Mouse (Mus musculus) adrenal gland, adult 2 months (tissue): Measurements from ENCODE around the gene Wnk4. TPM values are rescaled to one million over a fixed set of nuclear protein-coding genes. Genes with fewer than 3 reads are reported as not detected.
"Not testable (repeated sequence)": the region's sequence is repeated elsewhere in the genome, so short reads cannot be mapped to it uniquely, and the experiment has no call there.

Source experiments
- DNase-seq: peaks from one replicate; pipeline ENCODE4 v3.0.0; 2021
- polyA plus RNA-seq: library from polyadenylated mRNA; depleted of rRNA; stranded (reverse); fragments of >200 nt; gene quantifications from 2 replicates; pipeline ENCODE4 v1.2.3, GENCODE M21; 2012; rRNA removed
- total RNA-seq, 2 experiments: library from RNA; stranded (reverse); gene quantifications; 2 replicates each; pipeline ENCODE4 v1.2.3; 2021

Wnk4 gene
- total and polyA plus RNA-seq, 3 experiments = 0.94 to 3.7 (median 2.1) TPM

DNA sequence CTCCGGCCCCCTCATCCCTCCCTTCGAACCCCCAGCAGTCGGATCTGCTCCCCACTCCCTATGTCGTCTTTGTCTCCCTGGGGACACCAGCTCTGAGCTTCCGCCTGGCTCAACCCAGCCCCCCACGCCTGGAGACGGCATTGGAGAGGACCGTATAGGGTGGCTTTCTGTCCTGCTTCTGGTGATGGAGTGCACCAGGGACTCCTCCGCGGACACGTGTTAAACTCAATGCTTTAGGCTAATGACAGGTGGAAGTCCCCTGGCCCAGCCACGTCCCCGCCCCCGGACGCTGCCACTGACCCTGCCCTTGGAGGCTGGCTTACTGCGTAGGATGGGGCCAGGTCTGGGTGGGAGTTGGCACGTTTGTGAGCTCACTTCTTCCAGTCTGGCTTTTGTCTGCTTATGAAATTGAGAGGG is 56.1 kb downstream of the Wnk4 start:
- no peak for DNase-seq

DNA sequence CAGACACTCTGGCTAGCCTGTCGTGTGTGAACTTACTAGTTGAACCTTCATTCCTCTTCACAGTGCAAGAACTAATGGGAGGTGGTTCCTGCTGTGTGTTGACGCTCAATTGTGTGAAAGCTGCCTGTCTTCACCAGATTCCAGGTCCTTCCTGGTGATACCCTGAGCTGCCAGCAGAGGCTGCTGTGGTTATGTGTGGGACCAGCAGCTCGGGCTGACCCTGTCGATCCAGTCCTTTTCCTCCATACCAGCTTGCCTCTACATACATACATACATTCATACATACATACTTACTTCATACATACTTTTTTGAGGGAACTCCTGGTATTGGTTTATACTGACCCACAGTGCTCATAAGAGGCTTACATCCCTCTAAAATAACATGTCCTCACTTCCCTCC is 63.2 kb downstream of the Wnk4 start:
- peak; percentile 79 for DNase-seq

DNA sequence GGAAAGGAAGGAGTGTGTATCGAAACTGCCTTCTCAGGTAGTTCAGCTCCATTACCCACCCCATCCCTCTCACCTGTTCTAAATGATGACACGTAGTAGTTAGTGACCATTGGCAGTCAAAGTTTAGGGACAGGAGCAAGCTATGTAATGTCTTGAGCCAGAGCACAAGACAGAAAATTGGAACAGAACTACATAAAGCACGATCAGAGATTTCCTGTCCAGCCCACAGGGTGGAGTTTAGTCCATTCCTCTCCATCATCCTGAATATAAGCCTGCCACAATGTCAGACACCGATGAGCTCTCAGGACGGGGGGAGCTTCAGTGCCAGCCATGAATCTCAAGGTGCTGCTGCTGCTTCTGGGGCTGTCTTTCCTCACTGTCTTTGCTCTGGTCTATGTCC is 64.4 kb downstream of the Wnk4 start, which contains the start of gene Aoc2:
Gene Aoc2 (plus strand): TSS at position 301 of the 400 bp plus-strand sequence.
- no peak for DNase-seq

DNA sequence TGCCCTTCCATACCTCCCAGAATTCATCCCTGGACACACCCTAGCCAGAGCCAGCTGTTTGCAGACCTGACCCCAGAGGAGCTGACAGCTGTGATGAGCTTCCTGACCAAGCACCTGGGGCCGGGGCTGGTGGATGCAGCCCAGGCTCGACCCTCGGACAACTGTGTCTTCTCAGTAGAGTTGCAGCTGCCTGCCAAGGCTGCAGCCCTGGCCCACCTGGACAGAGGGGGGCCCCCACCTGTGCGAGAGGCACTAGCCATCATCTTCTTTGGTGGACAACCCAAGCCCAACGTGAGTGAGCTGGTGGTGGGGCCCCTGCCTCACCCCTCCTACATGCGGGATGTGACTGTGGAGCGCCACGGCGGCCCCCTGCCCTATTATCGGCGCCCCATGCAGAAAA is 64.8 kb downstream of the Wnk4 start:
- not testable (repeated sequence) for DNase-seq

DNA sequence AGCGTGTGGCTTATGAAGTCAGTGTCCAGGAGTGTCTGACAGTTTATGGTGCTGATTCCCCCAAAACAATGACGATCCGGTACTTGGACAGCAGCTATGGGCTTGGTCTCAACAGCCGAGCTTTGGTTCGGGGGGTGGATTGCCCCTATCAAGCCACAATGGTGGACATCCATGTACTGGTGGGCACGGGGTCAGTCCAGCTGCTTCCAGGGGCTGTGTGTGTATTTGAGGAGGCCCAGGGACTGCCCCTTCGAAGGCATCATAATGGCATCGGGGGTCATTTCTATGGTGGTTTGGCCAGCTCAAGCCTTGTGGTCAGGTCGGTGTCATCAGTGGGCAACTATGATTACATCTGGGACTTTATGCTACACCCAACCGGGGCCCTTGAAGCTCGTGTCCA is 65.8 kb downstream of the Wnk4 start:
- no peak for DNase-seq

Other genes starting within 250 kb of the Wnk4 start
- 10 to 100 TPM; 38.0 to 42.5 TPM for gene Naglu, start 190.6 kb upstream of the Wnk4 start, total RNA-seq
- gene Naglu, start 190.6 kb upstream of the Wnk4 start, polyA plus RNA-seq = 102 and 120 TPM in 2 replicates
- 1 to 10 TPM; 1.1 to 2.5 TPM for gene Hsd17b1, start 182.2 kb upstream of the Wnk4 start, total RNA-seq
- 2.1 and 2.3 TPM in 2 replicates for gene Hsd17b1, start 182.2 kb upstream of the Wnk4 start, polyA plus RNA-seq
- 10 to 100 TPM; 86.9 to 90.5 TPM for gene Coasy, start 178.0 kb upstream of the Wnk4 start, total RNA-seq
- 178 and 187 TPM in 2 replicates for gene Coasy, start 178.0 kb upstream of the Wnk4 start, polyA plus RNA-seq
- gene Mlx, start 173.3 kb upstream of the Wnk4 start, total RNA-seq = 10 to 100 TPM; 57.8 to 72.3 TPM
- gene Mlx, start 173.3 kb upstream of the Wnk4 start, polyA plus RNA-seq = 36.3 and 42.4 TPM in 2 replicates
- 1 to 10 TPM; 3.6 to 5.9 TPM for gene Psmc3ip, start 165.1 kb upstream of the Wnk4 start, total RNA-seq
- gene Psmc3ip, start 165.1 kb upstream of the Wnk4 start, polyA plus RNA-seq = 0.38 and 0.71 TPM in 2 replicates
- 10 to 100 TPM; 50.7 to 50.9 TPM for gene Retreg3, start 140.7 kb upstream of the Wnk4 start, total RNA-seq
- 41.7 and 46.9 TPM in 2 replicates for gene Retreg3, start 140.7 kb upstream of the Wnk4 start, polyA plus RNA-seq
- 10 to 100 TPM; 42.9 to 43.0 TPM for gene Tubg1, start 140.6 kb upstream of the Wnk4 start, total RNA-seq
- 15.2 and 42.7 TPM in 2 replicates for gene Tubg1, start 140.6 kb upstream of the Wnk4 start, polyA plus RNA-seq
- 1 to 10 TPM; 6.2 to 7.5 TPM for gene Tubg2, start 104.7 kb upstream of the Wnk4 start, total RNA-seq
- 5.5 and 6.0 TPM in 2 replicates for gene Tubg2, start 104.7 kb upstream of the Wnk4 start, polyA plus RNA-seq
- 1 to 10 TPM; 6.8 TPM for gene Cntnap1, start 90.0 kb upstream of the Wnk4 start, total RNA-seq
- gene Cntnap1, start 90.0 kb upstream of the Wnk4 start, polyA plus RNA-seq = 9.3 and 9.4 TPM in 2 replicates
- 10 to 100 TPM; 19.4 to 39.7 TPM for gene Plekhh3, start 89.2 kb upstream of the Wnk4 start, total RNA-seq
- gene Plekhh3, start 89.2 kb upstream of the Wnk4 start, polyA plus RNA-seq = 112 and 122 TPM in 2 replicates
- gene Ccr10, start 85.1 kb upstream of the Wnk4 start, total RNA-seq = under 1 TPM; 0.26 to 0.83 TPM
- 0.84 and 1.6 TPM in 2 replicates for gene Ccr10, start 85.1 kb upstream of the Wnk4 start, polyA plus RNA-seq
- 10 to 100 TPM; 31.3 to 35.0 TPM for gene Ezh1, start 34.1 kb upstream of the Wnk4 start, total RNA-seq
- gene Ezh1, start 34.1 kb upstream of the Wnk4 start, polyA plus RNA-seq = 17.1 and 20.1 TPM in 2 replicates
- gene Ramp2, start 14.5 kb upstream of the Wnk4 start, total RNA-seq = 10 to 100 TPM; 46.5 to 46.9 TPM
- gene Ramp2, start 14.5 kb upstream of the Wnk4 start, polyA plus RNA-seq = 109 and 114 TPM in 2 replicates
- gene Vps25, start 6.9 kb upstream of the Wnk4 start, total RNA-seq = 100 to 1,000 TPM; 102 to 116 TPM
- 186 and 204 TPM in 2 replicates for gene Vps25, start 6.9 kb upstream of the Wnk4 start, polyA plus RNA-seq
- under 1 TPM; 0.32 to 0.38 TPM for gene Cntd1, start 18.4 kb downstream of the Wnk4 start, total RNA-seq
- gene Cntd1, start 18.4 kb downstream of the Wnk4 start, polyA plus RNA-seq = 0.06 and 0.11 TPM in 2 replicates
- gene Coa3, start 18.5 kb downstream of the Wnk4 start, total RNA-seq = 10 to 100 TPM; 68.3 to 84.3 TPM
- 380 and 465 TPM in 2 replicates for gene Coa3, start 18.5 kb downstream of the Wnk4 start, polyA plus RNA-seq
- gene Becn1, start 41.7 kb downstream of the Wnk4 start, total RNA-seq = 100 to 1,000 TPM; 107 to 160 TPM
- gene Becn1, start 41.7 kb downstream of the Wnk4 start, polyA plus RNA-seq = 81.6 and 126 TPM in 2 replicates
- gene Psme3, start 55.6 kb downstream of the Wnk4 start, total RNA-seq = 100 to 1,000 TPM; 129 to 161 TPM
- gene Psme3, start 55.6 kb downstream of the Wnk4 start, polyA plus RNA-seq = 31.7 and 45.2 TPM in 2 replicates
- 1 to 10 TPM; 4.9 to 5.5 TPM for gene Aoc2, start 64.5 kb downstream of the Wnk4 start, total RNA-seq
- gene Aoc2, start 64.5 kb downstream of the Wnk4 start, polyA plus RNA-seq = 6.3 and 7.7 TPM in 2 replicates
- 10 to 100 TPM; 48.4 to 76.6 TPM for gene Aoc3, start 70.0 kb downstream of the Wnk4 start, total RNA-seq
- gene Aoc3, start 70.0 kb downstream of the Wnk4 start, polyA plus RNA-seq = 69.3 and 101 TPM in 2 replicates
- gene G6pc, start 107.0 kb downstream of the Wnk4 start, total RNA-seq = 10 to 100 TPM in 1 of 2 experiments, 1 to 10 TPM in 1; 1.8 to 24.0 TPM
- gene G6pc, start 107.0 kb downstream of the Wnk4 start, polyA plus RNA-seq = 0.13 and 0.26 TPM in 2 replicates
- 10 to 100 TPM; 21.8 to 38.2 TPM for gene Aarsd1, start 157.0 kb downstream of the Wnk4 start, total RNA-seq
- 25.0 and 28.1 TPM in 2 replicates for gene Aarsd1, start 157.0 kb downstream of the Wnk4 start, polyA plus RNA-seq
- 1 to 10 TPM; 1.9 to 5.6 TPM for gene Gm27029, start 164.2 kb downstream of the Wnk4 start, total RNA-seq
- gene Gm27029, start 164.2 kb downstream of the Wnk4 start, polyA plus RNA-seq = 0.24 TPM in 1 of 2 replicates, not detected in the other
- gene Rundc1, start 164.5 kb downstream of the Wnk4 start, total RNA-seq = 10 to 100 TPM; 23.7 to 24.4 TPM
- 22.0 and 22.1 TPM in 2 replicates for gene Rundc1, start 164.5 kb downstream of the Wnk4 start, polyA plus RNA-seq
- gene Ptges3l, start 164.8 kb downstream of the Wnk4 start, total RNA-seq = 1 to 10 TPM; 2.1 to 4.3 TPM
- 0.93 and 1.1 TPM in 2 replicates for gene Ptges3l, start 164.8 kb downstream of the Wnk4 start, polyA plus RNA-seq
- gene Rpl27, start 181.7 kb downstream of the Wnk4 start, total RNA-seq = 10 to 100 TPM; 34.0 to 75.2 TPM
- gene Rpl27, start 181.7 kb downstream of the Wnk4 start, polyA plus RNA-seq = 133 and 183 TPM in 2 replicates
- gene Ifi35, start 187.8 kb downstream of the Wnk4 start, total RNA-seq = 10 to 100 TPM; 33.2 to 40.5 TPM
- gene Ifi35, start 187.8 kb downstream of the Wnk4 start, polyA plus RNA-seq = 32.3 and 44.1 TPM in 2 replicates
- 10 to 100 TPM in 1 of 2 experiments, 1 to 10 TPM in 1; 6.0 to 12.9 TPM for gene Rnd2, start 204.4 kb downstream of the Wnk4 start, total RNA-seq
- 6.0 and 11.3 TPM in 2 replicates for gene Rnd2, start 204.4 kb downstream of the Wnk4 start, polyA plus RNA-seq
- 100 to 1,000 TPM in 1 of 2 experiments, 10 to 100 TPM in 1; 95.6 to 189 TPM for gene Vat1, start 205.7 kb downstream of the Wnk4 start, total RNA-seq
- gene Vat1, start 205.7 kb downstream of the Wnk4 start, polyA plus RNA-seq = 151 and 157 TPM in 2 replicates